Mouse (Mus musculus) midbrain, embryonic 11.5 days (tissue): Measurements from ENCODE around the gene Sema3b. TPM values are rescaled to one million over a fixed set of nuclear protein-coding genes. Genes with fewer than 3 reads are reported as not detected.
A peak's percentile ranks its signal among the peaks of the same experiment; 100 is the strongest.

Source experiments
- ATAC-seq: fragments of 200-750 bp; cut with Nextera tagmentation; 2 replicates; pipeline ENCODE4 v1.8.0; 2017; ENCODE audit warnings: moderate TSS enrichment, moderate library complexity; ENCODE audit not compliant: low FRiP score
- DNase-seq: peaks from one replicate; pipeline ENCODE4 v3.0.0; 2015; ENCODE audit warnings: low spot score; ENCODE audit errors: missing footprints
- H3K27ac ChIP-seq: fragments of 300-500 bp; sonication (generic); 2 replicates; pipeline ENCODE4 v1.5.1; 2014; ENCODE audit warnings: low read depth, low read length
- H3K27me3 ChIP-seq: fragments of 300-500 bp; sonication (generic); 2 replicates; pipeline ENCODE4 v1.6.1; 2014; ENCODE audit warnings: mild to moderate bottlenecking, low read length, moderate library complexity, mixed read lengths; ENCODE audit not compliant: control insufficient read depth, insufficient read depth
- H3K36me3 ChIP-seq: fragments of 300-500 bp; sonication (generic); 2 replicates; pipeline ENCODE4 v1.6.1; 2014; ENCODE audit warnings: mild to moderate bottlenecking, low read length, moderate library complexity, mixed read lengths; ENCODE audit not compliant: control insufficient read depth, insufficient read depth
- H3K4me1 ChIP-seq: fragments of 300-500 bp; sonication (generic); 2 replicates; pipeline ENCODE4 v1.6.1; 2014; ENCODE audit warnings: low read length; ENCODE audit not compliant: control insufficient read depth, insufficient read depth
- H3K4me2 ChIP-seq: fragments of 300-500 bp; sonication (generic); 2 replicates; pipeline ENCODE4 v1.6.1; 2014; ENCODE audit warnings: mild to moderate bottlenecking, moderate library complexity
- H3K4me3 ChIP-seq: fragments of 300-500 bp; sonication (generic); 2 replicates; pipeline ENCODE4 v1.5.1; 2014; ENCODE audit warnings: low read depth, low read length
- H3K9ac ChIP-seq: fragments of 300-500 bp; sonication (generic); 2 replicates; pipeline ENCODE4 v1.6.1; 2014; ENCODE audit warnings: low read length
- H3K9me3 ChIP-seq: fragments of 300-500 bp; sonication (generic); 2 replicates; pipeline ENCODE4 v1.6.1; 2016; ENCODE audit warnings: low read length; ENCODE audit not compliant: control insufficient read depth
- WGBS: fragments of 180-500 bp; shearing (Covaris S2); extraction: QIAGEN DNeasy Blood & Tissue Kit; methylation state at CpG from one replicate; pipeline ENCODE4 v1.1.7; 2014; 5-methylcytosine and 5-hydroxymethylcytosine counted together
- polyA plus RNA-seq: library from polyadenylated mRNA; unstranded; fragments of >200 nt; fragmentation: Nextera tagmentation; extraction: Ambion mirVana; gene quantifications from 2 replicates; pipeline ENCODE4 v1.2.1, GENCODE M21; 2014

Gene Sema3b
- polyA plus RNA-seq, 1 experiment from 2014 or later, result 2.1 TPM

DNA sequence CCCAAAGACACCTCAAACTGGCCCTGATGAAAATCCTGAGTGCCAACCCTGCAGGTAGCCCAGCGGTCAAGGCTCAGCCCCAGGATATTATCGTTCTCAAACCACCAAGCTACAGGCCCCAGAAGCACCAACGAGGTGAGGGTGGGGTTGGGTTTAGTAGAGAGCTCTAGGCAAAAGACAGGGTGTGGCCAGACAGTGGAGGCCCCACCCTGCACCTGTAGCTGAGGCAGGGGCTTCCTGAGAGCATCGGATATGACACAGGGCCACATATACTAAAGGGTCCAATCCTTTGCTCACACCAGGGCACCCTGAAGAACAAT is 20.3 kb upstream of the Sema3b start:
- peak overlapping the region; percentile 97 for H3K4me2 ChIP-seq
- H3K27ac ChIP-seq, result peak overlapping the region; percentile 100
- H3K9me3 ChIP-seq, result no peaks in the 10 kb centered on the region
- no peaks in the 10 kb centered on the region; the same call in none of the 2 replicates for H3K36me3 ChIP-seq
- H3K27me3 ChIP-seq, result no peaks in the 10 kb centered on the region
- H3K9ac ChIP-seq, result peak overlapping the region; percentile 85
- WGBS, result 27% methylated on average over 4 of the region's 4 CpGs
- DNase-seq (peak; percentile 81), ATAC-seq (no peak)
- H3K4me1 ChIP-seq, result peaks cover 78% of the 10 kb centered on the region
- peak overlapping the region; percentile 28; the same call in 1 of the 2 replicates for H3K4me3 ChIP-seq

DNA sequence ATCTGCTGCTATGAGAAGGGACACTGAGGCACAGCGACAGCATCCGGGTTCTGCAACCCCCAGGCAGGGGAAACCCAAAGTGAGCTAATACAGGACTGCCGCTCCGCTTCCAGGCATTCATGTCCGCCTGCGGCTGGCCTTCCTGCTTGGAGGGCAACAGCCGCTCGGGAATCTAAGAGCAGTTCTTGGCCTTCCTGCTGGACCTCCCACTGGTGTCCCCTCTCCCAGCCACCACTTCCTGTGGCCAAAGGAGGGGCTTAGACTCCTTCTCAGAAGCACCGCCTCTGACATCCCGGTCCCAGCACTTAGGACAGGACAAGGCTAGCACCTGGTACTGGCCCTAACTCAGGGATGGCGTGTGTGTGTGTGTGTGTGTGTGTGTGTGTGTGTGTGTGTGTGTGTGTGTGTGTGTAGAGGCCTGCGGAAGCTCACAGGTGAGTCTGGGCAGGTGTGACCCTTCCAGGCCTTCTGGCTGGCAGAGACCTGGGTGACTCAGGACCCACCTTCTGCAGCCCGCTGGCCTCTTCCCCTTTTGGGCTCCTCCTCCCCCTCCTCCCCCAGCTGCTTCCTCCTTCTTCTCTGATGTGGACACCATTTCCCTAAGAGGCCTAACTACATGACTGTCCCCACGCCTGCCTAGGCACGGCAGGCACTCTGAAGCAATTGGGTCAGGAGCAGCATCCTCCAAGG is 19.8 kb upstream of the Sema3b start:
- 30% methylated on average over 15 of the region's 15 CpGs for WGBS
- Histone ChIP-seq H3K27ac (peak overlapping the region; percentile 100), H3K9me3 (no peaks in the 10 kb centered on the region), H3K4me2 (peak overlapping the region; percentile 97), H3K27me3 (no peaks in the 10 kb centered on the region), H3K36me3 (no peaks in the 10 kb centered on the region; the same call in none of the 2 replicates), H3K9ac (peak overlapping the region; percentile 85), H3K4me1 (peaks cover 78% of the 10 kb centered on the region), H3K4me3 (peak overlapping the region; percentile 4; the same call in 1 of the 2 replicates)
- DNase-seq, result peak; percentile 86
- ATAC-seq, result no peak

GRCm38 (mm10) chr9:107627387-107628255 is 18.6 kb upstream of the Sema3b start:
- H3K9me3 ChIP-seq, result no peaks in the 10 kb centered on the region
- H3K27ac ChIP-seq, result peak overlapping the region; percentile 100
- ATAC-seq, result no peak
- no peaks in the 10 kb centered on the region for H3K27me3 ChIP-seq
- H3K4me3 ChIP-seq, result peak overlapping the region; percentile 9; the same call in 1 of the 2 replicates
- peaks cover 72% of the 10 kb centered on the region for H3K4me1 ChIP-seq
- H3K36me3 ChIP-seq, result no peaks in the 10 kb centered on the region; the same call in none of the 2 replicates
- H3K9ac ChIP-seq, result peak overlapping the region; percentile 74
- peak overlapping the region; percentile 97 for H3K4me2 ChIP-seq
- 16% methylated on average over 20 of the region's 20 CpGs for WGBS
- peak; percentile 93 for DNase-seq

DNA sequence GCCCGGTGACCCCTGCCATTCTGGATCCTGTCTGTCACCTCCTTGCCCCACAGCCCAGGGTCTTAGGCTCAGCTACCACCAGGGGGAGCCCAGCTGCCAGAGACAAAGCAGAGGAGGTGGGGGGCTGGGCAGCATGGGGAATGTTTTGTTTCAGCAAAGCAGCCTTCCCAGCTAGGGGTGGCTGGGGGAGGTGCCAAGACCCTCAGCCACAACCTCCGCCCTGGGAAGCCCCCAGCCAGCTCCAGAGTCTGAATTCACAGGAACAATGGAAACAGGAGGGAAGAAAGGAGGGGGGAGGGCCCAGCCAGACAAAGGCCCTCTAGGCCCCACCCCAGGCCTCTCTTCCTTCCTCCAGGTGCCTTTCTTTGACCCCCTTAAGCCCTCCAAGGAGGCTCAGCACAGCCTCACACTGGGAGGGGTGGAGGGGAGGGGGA is 17.8 kb upstream of the Sema3b start:
- Histone ChIP-seq H3K4me3 (0 out of 2 replicates have a peak overlapping the region, but pooled peaks have one; percentile 13), H3K9ac (peak overlapping the region; percentile 74), H3K27ac (peak overlapping the region; percentile 100), H3K4me1 (peaks cover 65% of the 10 kb centered on the region), H3K27me3 (no peaks in the 10 kb centered on the region), H3K36me3 (no peaks in the 10 kb centered on the region; the same call in none of the 2 replicates), H3K4me2 (peak overlapping the region; percentile 97), H3K9me3 (no peaks in the 10 kb centered on the region)
- peak; percentile 86 for ATAC-seq
- peak; percentile 99 for DNase-seq
- 0% methylated on average over 2 of the region's 2 CpGs for WGBS

DNA sequence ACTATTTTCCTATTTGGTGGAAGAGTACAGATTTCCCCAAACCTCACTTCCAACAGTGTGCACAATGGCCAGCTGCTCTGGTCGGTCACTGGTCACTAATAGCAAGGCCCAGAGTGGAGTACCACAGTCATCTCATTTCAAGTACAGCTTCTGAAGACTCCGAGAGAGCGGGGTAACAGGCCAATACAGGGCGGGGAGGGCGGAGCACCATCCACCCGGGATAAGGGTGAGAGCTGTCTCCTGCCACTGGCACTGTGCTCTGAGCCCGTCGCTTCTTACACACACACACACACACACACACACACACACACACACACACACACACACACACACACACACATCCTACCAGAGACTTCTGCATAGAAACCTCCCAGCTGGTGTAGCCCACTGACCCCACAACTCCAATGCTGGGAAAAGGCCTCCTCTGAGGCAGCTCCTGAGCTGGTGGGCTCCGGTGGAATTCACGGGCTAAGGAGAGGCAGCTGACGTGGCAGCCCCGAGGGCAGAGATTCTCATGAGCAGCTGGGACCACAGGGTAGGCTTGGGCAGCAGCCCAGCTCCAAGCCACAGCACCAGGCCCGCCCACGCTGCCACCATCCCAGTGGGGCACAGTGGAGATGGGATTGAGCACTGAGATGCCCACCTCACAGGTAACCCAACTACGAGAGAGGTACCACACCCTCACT is 17.3 kb upstream of the Sema3b start:
- Histone ChIP-seq H3K9ac (peak overlapping the region; percentile 61), H3K4me1 (peaks cover 59% of the 10 kb centered on the region)

GRCm38 (mm10) chr9:107625351-107626128 is 16.5 kb upstream of the Sema3b start:
- ATAC-seq (no peak), DNase-seq (no peak)
- no peaks in the 10 kb centered on the region for H3K27me3 ChIP-seq
- no peak overlapping the region for H3K4me3 ChIP-seq
- H3K4me2 ChIP-seq, result no peak overlapping the region; the same call in 1 of the 2 replicates
- WGBS, result 89% methylated on average over 12 of the region's 12 CpGs
- peaks cover 52% of the 10 kb centered on the region for H3K4me1 ChIP-seq
- no peaks in the 10 kb centered on the region for H3K9me3 ChIP-seq
- H3K36me3 ChIP-seq, result peaks cover 2% of the 10 kb centered on the region
- no peak overlapping the region for H3K27ac ChIP-seq
- H3K9ac ChIP-seq, result no peak overlapping the region

More for the DNA sequence above, 17.3 kb upstream of the Sema3b start:
- peak; percentile 84 for DNase-seq
- Histone ChIP-seq H3K36me3 (peaks cover 1% of the 10 kb centered on the region), H3K4me2 (peak overlapping the region; percentile 97), H3K27me3 (no peaks in the 10 kb centered on the region), H3K27ac (peak overlapping the region; percentile 100), H3K4me3 (peak overlapping the region; percentile 13; the same call in 1 of the 2 replicates), H3K9me3 (no peaks in the 10 kb centered on the region)
- no peak; the same call in 1 of the 2 replicates for ATAC-seq
- WGBS, result 29% methylated on average over 15 of the region's 15 CpGs

GRCm38 (mm10) chr9:107624951-107625350 is 15.9 kb upstream of the Sema3b start:
- Histone ChIP-seq H3K9ac (no peak overlapping the region; the same call in 1 of the 2 replicates), H3K36me3 (peaks cover 5% of the 10 kb centered on the region), H3K4me3 (no peak overlapping the region), H3K9me3 (no peaks in the 10 kb centered on the region), H3K4me1 (peaks cover 46% of the 10 kb centered on the region), H3K4me2 (no peak overlapping the region), H3K27ac (no peak overlapping the region), H3K27me3 (no peaks in the 10 kb centered on the region)
- ATAC-seq, result no peak
- 80% methylated on average over 3 of the region's 3 CpGs for WGBS
- no peak for DNase-seq

DNA sequence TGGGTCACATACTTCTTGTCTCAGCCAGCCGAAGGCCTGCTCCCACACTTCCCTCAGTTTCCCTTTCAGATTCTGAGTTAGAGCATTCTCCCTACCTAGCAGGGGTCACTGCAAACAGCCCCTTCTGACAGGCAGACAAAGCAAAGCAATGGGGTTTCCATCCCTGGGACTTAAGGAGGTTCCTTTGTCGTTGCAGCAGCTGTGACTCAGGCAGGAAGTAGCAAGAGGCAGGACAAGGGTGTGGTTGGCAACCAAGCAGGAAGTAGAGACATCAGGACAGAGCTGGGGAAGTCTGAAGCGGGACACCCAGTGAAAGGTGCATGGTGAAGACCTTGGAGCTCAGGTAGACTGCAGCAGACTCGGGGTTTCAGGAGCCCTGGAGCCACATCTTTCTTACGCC is 15.5 kb upstream of the Sema3b start:
- no peak overlapping the region for H3K4me2 ChIP-seq
- H3K27ac ChIP-seq, result no peak overlapping the region
- no peaks in the 10 kb centered on the region for H3K9me3 ChIP-seq
- no peak overlapping the region for H3K9ac ChIP-seq
- peaks cover 42% of the 10 kb centered on the region for H3K4me1 ChIP-seq
- H3K27me3 ChIP-seq, result no peaks in the 10 kb centered on the region
- H3K4me3 ChIP-seq, result no peak overlapping the region
- peaks cover 9% of the 10 kb centered on the region for H3K36me3 ChIP-seq
- DNase-seq (no peak), ATAC-seq (no peak)
- WGBS, result 67% methylated on average over 5 of the region's 5 CpGs
